Mouse (Mus musculus) heart, adult 11 months (tissue): Measurements from ENCODE around the gene Cdc20b.

ENCODE experiments used
- DNase-seq: peaks from one replicate; pipeline ENCODE4 v3.0.0; 2022

Cdc20b gene

DNA sequence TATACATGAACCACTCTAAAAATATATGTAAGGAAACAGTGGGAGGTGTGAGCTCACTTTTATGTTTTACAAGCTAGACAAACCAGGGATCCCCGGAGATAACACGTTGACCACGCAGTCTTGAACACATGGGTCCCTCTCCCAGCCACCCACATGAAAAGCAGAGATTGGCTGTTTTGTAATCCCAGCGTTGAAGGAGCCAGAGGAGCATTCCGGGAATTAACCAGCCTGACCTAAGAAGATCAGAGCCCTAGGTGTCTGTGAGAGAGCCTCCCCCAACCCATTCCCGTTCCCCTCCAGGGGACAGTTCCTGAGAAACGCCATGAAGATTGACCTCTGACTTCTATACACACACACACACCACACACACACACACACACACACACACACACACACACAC lies 3.6 kb upstream of the Cdc20b start:
- DNase-seq: peak; percentile 81

DNA sequence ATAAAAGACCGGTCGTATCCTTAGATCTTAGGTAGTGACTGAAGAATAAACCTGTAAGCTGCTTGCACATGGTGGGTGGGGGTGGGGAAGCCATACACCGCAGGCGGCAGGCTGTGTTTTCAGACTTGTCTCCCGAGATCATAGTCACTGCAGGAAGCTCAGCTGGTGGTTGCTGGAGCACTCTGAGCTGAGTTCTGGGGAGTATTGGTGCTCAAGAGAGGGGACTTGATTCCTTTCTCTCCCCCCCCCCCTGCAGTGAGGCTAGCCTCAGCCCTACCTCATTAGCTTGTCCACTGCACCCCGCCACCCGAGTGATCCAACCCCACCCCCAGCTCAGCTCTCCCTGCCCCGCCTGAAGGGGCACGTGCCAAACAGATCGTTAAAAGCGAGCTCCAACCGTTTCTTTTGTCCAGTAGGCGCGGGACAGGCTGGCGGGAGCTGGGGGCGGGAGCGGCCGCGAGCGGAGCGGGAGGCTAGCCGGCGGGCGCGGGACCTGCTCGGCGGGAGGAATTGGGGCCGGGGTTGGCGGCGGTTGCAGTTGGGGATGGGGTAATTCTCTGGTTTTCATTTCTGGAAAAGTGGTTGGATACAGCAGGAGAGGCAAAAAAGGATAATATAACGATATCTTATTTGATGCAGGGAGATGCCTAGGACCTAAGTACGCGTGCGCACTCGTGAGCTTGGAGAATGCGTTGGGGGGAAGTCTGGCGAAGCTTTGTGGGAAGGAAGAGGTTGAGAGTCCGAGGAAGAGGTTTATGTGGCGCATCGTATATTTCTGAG lies 2.9 kb upstream of the Cdc20b start:
- DNase-seq: no peak

DNA sequence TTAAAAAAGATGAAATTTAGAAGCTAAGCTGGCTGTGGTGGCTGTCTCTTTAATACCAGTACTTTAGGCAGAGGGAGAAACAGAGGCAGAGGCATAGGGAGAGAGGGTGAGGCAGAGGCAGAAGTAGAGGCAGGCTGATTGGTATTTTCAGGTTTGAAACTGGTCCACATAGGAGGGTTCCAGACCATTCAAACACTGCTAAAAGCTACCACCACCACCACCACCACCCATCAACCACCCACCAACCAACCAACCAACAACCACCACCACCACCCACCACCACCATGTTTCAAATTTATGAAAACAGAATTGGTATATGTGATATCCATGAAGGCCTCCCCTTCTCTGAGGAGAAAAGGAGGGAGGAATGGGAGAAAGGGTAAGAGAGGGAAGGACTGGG lies 2.1 kb upstream of the Cdc20b start:
- no peak for DNase-seq

DNA sequence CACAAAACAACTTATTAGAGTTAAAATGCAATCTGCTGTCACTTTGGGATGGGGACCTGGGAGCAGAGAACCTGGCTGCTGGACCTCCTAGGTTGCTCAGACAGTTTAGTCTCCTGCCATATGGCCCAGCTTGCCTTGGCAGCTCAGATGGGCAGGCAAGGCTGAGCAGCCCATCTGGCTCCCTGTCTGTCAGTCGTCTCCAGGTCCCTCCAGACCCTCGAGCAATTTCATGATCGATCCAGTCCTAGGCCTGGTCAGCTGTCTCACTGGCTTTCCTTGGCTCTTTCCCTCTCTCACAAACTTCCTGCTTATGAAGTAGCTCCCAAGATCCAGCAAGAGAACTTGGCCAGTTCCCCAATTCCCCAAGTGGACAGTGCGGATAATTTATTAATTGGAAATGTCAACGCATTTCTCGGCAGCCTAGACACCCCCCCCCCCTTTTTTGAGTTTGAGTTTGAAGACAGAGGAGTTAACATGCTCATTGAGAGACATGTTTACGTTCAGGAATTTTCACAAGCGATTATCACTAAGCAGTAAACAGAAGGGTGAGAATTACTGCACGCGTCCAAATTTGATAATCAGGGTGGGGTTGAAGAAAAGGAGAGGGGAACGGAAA lies 532 bp upstream of the Cdc20b start:
- no peak for DNase-seq

DNA sequence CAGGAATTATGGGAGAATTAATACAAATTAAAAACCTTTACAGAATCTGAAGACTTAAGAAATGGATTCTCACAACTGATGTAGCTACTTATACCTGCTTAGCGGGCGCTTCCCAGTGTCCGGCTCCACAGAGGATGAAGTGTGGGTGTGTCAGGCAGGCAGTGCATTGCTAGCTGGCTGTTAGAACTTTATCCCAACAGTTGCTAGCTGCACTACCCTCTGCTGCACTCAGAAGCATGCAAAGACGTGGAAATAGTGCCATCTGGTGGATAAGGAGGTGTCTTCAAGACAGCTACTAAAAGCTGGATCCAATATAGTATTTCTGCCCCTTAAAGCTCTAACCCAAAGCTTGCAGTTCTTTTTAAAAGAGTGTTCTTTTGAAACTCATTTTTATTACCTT lies 941 bp downstream of the Cdc20b start:
- DNase-seq: peak; percentile 95

DNA sequence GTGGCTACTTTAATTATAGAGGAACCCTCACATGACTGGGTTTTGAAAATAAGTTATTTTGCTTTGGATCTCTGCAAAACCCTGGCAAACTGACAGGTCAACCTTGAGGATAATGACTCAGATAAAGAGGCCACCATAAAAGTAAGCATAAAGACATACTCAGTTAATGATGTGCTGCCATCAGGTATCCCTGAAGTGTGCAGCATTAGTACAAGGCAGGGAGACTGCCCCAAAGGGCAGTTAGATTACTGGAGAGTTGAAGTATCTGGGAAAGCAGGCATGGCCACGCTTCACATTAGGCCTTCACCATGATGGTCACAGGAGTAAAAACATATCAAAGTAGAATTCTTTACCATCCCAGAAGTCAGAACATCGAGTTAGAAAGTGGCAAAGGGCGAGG lies 10.0 kb downstream of the Cdc20b start:
- DNase-seq: peak; percentile 70

DNA sequence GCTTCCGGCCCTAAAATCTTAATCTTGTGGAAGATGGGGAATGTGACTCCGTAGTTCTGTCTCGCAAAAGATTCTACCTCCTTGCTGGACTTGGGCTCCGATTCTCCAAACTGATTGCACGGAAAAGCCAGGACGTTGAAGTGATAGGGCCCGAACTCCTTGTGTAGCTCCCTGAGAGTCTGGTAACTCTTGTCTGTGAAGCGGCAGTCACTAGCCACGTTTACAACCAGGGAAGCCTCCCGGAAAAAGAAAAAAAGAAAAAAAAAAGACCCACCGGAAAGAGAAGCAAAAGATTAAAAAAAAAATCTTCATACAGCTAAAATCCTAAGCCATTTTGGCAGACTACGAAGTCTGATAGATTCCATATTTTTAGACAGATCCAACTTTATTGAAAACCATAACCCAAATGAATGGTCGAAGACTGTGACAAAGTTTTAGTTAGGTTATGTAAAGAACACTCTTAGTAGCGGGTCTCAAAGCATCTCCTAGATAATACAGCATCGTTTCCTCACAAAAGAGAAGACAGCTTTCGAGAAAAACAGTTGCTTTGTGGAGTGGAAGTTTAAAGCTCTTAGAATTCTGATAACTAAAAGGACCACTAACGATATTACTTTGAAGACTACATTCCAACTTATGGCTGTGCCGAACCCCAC lies 10.7 kb downstream of the Cdc20b start:
- peak; percentile 80 for DNase-seq

DNA sequence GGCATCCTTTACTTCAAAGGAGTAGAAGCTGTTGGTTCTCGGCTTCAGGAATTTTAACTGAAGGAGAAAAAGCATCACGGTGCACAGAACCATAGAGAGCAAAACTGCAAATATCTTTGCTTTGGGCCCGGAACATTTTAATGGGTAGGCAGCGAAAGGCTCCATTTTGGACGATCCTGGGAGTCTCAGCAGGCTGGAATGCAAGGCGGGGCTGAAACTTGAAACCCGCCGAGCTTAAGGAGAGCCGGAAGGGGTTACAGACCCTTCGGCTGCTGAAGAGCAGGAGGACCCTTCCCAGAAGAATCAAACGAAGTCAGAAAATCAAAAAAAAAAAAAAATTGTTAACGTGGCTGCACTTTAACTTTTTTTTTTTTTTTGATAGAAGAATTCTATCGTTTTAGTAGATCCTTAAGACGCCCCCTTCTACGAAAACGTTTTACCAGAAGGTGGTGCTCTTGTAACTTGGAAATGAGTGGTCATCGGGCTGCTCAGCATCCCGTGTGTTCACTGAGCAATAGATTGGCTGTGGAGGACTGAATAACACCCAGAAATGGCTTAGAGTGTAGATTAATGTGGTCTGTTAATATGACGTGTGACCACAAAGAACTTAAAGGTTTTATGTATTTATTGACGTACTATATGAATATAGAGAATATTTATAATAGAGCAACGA lies 11.4 kb downstream of the Cdc20b start, which contains the start of gene Gpx8:
TSS of gene Gpx8 (minus strand) at position 200 of the 673 bp plus-strand sequence.
- DNase-seq: peak; percentile 93

DNA sequence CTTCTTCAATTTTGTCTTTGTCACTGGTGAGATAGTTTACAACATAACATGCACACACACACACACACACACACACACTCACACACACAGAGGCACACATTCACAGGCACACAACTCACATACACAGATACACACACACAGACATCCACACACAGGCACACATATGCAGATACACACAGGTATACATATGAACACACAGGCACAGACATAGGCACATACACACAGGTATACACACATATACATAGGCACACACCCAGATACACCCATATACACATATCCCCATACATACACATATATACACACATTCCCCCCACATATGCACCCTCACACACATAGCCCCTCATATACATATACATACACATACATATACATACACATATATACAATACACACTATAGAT lies 12.1 kb downstream of the Cdc20b start:
- DNase-seq: no peak

DNA sequence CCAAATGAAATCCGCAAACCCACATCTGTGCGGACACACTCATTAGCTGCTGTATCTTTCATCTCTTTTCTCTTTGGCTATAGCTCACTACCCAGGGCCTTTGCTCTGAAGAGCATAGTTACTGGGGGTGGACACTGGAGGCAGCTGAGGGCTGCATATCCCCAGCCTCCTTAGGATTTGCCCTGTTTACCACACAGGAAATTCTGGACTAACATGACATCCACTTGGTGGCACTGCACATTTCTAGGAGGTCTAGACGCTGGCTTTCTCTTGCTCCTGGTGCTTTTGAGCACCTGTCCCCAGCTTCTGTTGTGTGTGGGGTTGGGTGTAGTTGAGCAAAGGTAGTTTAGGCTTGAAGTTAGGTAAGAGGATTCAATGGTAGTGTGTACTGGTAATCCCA lies 12.7 kb downstream of the Cdc20b start:
- no peak for DNase-seq

DNA sequence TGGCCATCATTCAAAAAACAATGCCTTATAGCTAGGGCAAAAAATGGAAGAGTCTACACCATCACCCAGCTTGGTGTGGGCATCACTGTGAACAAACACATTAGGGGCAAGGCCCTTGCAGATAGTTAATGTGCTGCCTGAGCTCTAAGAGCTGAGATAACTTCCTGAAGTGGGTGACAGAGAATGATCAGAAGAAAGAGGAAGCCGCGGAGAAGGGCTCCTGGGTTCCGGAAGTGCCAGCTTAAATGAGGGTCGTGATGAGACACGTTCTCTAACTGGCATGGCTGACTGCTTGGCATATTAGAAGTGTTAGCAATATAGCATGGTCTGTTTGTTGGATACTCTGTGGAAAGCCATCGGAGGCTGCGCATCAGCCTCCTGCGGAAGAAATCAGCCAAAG lies 19.3 kb downstream of the Cdc20b start:
- DNase-seq: no peak

DNA sequence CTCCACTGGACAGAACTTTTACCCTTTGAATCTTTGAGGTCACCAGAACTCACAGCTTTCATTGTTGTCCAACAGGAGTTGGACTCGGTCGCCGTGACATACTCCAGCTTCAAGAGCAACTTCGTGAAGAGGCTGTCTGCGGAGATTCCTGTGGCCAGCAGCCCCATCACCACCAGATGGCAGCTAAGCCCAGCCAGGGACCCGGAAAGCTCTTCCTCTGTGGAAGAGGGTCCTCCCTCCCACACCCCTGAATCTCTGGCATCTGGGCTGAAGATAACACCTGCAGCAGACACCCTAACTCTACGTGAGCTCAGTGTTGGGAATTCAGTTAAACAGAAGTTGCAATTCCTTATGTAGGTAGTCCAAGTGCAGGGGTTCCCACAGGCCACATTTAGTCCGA lies 20.9 kb downstream of the Cdc20b start:
- DNase-seq: peak; percentile 83

DNA sequence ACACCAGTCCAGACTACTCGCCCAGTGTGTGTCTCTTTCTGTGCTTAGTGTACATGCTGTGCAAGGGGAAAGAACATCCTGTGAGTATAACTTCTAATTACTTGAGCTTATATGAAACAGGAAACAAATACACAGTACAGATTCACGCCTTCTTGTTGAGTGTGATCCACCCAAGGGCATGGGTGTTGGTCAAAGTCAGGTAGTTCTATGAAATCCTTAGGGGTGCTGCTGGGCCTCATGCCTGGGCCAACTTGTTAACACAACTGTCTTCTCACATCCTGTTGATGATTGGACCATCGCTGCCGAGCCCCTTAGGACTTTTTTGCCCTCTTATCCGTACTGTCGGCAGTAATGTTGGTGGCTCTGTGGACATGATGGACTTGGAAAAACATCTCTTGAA lies 26.8 kb downstream of the Cdc20b start:
- peak; percentile 48 for DNase-seq

DNA sequence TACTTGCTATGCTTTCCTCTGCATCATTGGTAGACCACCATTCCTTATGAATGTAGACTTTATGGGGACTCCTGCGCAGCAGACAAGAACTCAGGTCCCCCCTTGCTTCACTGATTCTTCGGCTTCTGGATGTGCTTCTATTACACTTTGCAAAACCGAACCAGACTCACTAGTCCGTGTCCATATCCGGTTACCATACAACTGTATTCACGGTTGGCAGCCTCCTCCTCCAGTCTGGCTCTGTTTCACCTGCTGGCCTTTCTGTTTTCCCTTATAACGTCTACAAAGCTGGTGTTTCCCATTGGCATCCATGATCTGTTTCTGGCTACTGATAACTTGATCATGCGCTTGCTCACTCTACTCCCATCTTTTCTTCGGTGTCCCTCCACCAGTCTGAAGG lies 29.6 kb downstream of the Cdc20b start:
- DNase-seq: peak; percentile 71

DNA sequence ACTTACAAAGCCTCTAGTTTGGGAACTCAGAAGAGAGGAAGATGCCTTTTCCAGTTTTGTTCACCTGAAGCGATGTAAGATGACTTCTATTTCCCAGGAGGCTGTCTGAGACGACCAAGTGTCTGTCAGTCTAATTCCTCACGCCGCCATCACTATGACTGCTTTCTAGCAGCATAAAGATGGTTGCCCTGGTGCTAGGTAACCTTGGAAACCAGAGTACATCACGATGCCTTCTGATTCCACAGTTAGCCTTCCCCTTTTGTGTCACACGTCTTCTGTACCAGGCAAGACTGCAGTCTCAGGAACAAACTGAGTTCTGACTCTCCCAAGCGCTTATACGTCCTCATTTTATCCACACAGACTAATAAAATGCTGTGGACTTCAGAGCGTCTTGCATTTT lies 44.1 kb downstream of the Cdc20b start:
- no peak for DNase-seq

DNA sequence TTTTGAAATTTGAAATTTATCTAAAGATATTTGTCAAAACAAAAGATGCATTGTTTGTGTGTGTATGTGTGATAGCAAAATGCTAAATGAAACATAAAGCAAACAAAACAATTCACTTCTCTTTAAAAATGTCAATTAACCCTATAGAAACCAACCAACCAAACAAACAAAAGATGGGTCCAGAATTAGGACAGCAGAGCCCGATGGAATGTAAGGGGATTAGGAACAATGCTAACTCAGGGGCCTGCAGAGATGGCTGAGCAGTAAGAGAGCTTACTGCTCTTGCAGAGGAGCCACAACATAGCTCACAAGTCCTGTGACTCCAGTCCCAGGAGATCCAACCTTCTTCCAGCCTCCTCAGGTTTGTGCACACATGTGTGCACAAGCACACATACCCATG lies 47.2 kb downstream of the Cdc20b start:
- no peak for DNase-seq

DNA sequence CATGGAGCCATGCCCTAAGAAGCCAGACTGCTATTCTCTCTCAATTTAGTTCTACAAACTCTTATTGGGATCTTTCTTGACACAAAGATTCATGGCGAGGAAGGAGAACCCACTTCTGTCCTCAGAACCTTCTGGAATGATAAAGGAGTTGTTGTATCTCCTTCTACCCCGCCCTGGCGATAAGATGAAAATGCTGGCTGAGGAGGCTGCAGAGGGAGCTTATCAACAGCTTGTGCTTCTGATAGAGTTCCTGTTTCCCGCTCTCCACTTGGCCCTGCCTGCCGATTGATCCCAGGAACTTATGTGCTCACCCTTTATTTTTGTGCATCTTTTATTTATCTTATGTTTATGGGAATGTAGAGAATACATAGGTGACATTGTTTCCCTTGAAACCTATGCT lies 49.8 kb downstream of the Cdc20b start:
- DNase-seq: no peak

DNA sequence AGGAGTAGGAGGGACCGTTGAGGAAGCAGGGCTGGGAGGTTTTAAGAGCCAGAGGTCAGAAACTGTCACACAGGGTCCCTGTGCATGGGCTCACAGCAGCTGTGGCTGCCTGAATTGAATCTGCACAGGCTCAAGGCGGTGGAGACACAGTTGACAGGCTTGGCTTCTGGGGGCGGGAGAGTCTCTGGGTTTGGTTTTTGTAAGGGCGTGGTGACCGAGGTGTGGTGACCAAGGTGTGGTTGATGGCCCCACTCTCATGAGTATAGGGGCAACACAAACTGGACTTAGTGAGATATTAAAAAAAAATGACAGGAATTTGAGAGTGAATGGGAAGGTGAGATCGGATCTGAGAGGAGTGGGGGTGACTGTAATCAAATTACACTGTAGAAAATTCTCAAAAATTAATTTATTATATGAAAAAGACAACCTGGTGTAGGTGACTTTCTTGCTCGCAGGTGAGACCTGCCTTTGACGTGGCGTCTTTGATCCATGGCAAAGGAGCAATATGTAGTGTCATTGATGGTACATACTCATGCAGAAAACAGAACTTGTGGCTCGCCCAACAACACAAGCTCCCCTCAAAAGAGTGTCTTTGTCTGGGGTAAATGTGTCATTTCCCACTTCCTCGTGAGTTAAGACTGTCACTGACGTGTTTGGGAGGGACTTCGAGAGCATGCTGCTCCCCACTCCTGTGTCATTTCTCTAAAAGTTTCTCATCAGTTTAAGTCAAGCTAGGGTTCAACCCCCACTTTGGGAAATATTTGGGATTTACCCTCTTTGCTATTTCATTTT lies 52.5 kb downstream of the Cdc20b start:
- no peak for DNase-seq

DNA sequence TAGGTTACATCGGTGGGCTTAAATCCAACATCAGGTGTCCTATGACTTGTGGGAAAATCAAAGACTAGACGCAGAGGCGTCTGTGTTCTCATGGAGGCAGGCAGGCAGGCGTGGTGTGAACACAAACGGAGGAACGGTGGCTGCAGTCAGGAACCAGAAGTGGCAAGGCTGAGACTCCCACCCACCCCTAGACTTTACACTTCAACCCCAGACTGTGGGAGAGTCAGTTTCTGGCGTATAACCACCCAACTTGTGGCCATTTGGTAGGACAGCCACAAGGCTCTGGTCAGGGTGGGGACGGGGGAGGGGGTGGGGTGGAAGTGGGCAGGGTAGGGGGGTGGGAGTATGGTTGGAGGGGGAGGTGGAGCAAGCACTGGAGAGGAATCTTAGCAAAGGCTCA lies 55.6 kb downstream of the Cdc20b start:
- no peak for DNase-seq

DNA sequence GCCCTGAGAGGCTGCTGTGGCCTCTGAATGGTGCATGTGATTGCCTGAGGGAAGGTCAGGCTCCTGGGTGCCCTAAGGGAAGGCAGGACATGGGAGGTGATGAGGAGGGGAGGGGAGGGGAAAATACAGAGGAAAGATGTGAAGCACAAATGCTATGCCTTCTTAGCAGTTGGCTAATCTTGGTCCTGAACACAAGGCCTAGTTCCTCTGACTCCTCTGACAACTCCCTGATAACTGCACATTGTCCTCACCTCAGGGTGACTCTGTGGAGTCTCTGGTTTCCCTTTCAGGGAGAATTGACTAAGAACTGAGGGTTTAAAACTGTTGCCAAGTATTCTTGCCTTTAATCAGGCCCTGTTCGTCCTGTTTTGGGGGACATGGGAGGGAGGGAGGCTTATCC lies 59.7 kb downstream of the Cdc20b start:
- no peak for DNase-seq

DNA sequence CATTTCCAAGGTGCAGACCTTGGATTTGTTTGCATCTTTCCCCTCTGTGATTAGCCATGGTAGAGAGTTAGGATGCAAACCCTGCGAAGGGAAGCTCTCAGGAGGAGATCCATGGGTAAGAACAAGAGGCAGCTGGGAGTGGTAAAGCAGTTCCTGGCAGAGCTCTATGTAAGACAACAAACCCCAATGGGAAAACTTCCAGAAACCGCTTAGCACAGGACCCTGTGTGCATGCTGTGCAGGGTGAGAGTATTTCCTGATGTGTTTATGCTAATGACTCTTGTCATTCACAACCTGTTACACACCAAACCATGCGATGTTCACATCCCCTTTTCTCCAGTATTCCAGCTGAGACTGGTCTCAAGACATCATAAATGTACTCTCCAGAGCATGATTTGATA lies 62.1 kb downstream of the Cdc20b start:
- DNase-seq: no peak

DNA sequence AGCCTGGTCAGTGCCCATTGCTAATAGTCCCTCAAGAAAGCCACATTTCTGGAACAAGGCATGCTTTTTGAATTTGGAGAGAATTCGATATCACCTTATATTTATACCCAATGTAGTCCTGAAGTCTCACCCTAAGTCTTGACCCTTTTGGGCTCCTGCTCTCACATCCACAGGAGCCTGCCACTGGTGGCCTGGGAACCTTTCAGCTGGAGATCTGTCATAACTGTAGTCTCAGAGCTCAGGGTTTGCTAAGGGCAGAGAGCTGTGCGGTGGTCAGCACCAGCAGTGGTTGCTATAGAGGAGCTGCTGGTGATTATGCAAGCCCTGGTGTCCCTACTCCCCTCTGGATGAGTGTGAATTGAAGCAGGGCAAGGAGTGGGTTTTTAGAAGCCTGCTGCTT lies 63.5 kb downstream of the Cdc20b start:
- DNase-seq: peak; percentile 83

DNA sequence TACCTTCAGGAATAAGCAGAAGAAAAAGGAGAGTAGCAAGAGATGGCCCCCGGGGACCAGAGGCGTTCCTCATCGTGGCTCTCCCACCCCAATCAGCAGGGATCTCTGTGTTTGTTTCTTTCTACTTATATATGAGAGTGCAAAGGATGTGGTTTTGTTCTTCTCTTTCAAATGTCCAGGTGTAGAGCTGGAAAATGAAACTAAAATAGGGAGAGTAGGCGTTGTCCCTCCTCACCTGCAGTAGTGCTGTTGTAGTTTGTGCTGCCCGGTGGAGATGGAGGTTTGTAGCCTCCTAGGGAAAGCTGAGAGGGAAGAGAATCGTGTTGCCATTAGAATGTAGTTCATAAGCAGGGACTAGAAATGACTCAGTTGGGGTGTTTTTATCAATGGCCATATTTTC lies 66.0 kb downstream of the Cdc20b start, which contains the start of gene Gzma:
TSS of gene Gzma (minus strand) at position 103 of the 400 bp plus-strand sequence.
- DNase-seq: peak; percentile 72
